7 mouse cellular contexts compared by ENCODE assay signal in the genomic region with DNA sequence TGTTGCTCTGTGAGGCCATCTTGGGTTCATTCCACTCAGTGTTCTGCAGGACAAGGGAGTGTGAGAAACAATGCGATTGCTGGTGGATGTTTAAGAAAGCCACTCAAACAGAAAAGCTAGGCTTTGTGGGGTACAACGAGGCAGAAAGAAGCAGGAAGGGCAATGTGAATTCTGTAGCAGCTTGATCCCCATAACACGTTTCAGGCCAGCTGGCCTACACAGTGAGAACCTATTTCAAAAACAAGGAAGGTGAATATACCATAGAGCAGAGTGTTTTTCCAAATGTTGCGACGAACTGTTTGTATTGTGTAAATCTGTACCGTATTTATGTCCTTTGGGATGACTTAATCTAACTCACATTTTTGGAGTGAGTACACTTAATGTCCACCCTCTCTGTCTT. TPM values are rescaled to one million over a fixed set of nuclear protein-coding genes. Genes with fewer than 3 reads are reported as not detected.
A peak's percentile ranks its signal among the peaks of the same experiment; 100 is the strongest.
DNase-seq lines count a peak whose midpoint lies in the region; ATAC-seq and TF ChIP-seq lines count a peak whose summit lies in the region.

No protein-coding gene starts in this region.

- no peaks in the 10 kb centered on the region for H3K9me3 ChIP-seq in lung, embryonic 16.5 days (ENCODE audit: control insufficient read depth, low read length)
- H3K9me3 ChIP-seq in forebrain, embryonic 14.5 days (replicated peaks; ENCODE audit: control insufficient read depth, low read length) = no peaks in the 10 kb centered on the region
- H3K9me3 ChIP-seq in liver, embryonic 13.5 days (replicated peaks) = no peaks in the 10 kb centered on the region
- no peaks in the 10 kb centered on the region for H3K9me3 ChIP-seq in stomach, postnatal 0 days (ENCODE audit: control insufficient read depth, low read length)

- peak overlapping the region; percentile 83 for H3K4me2 ChIP-seq in lung, embryonic 16.5 days (ENCODE audit: low read depth, low read length)
- H3K4me2 ChIP-seq in forebrain, embryonic 14.5 days (ENCODE audit: low read length) = peak overlapping the region; percentile 68
- H3K4me2 ChIP-seq in liver, embryonic 13.5 days = peak overlapping the region; percentile 83
- H3K4me2 ChIP-seq in stomach, postnatal 0 days (replicated peaks; ENCODE audit: low read depth) = peak overlapping the region; percentile 80

- DNase-seq in lung, postnatal 14 days = no peak
- DNase-seq in forebrain, embryonic 14.5 days (ENCODE audit: low spot score) = no peak
- no peak for DNase-seq in liver, embryonic 13.5 days
- DNase-seq in stomach, postnatal 0 days (ENCODE audit: low spot score) = no peak
- DNase-seq in spleen, postnatal 14 days (ENCODE audit: low spot score in 2 of 2) = no peak
- no peak for DNase-seq in adrenal gland, postnatal 25 days

- WGBS in lung, embryonic 16.5 days = 71% methylated on average over 6 of the region's 6 CpGs
- WGBS in forebrain, embryonic 14.5 days = 51% methylated on average over 6 of the region's 6 CpGs
- WGBS in liver, embryonic 13.5 days (ENCODE audit: insufficient replicate concordance) = 77% methylated on average over 6 of the region's 6 CpGs
- 75% methylated on average over 6 of the region's 6 CpGs for WGBS in stomach, postnatal 0 days

- no peaks in the 10 kb centered on the region for H3K36me3 ChIP-seq in lung, embryonic 16.5 days (ENCODE audit: control insufficient read depth, insufficient read depth, low read length)
- no peaks in the 10 kb centered on the region for H3K36me3 ChIP-seq in forebrain, embryonic 14.5 days (ENCODE audit: control insufficient read depth, insufficient read depth, low read length)
- H3K36me3 ChIP-seq in liver, embryonic 13.5 days = no peaks in the 10 kb centered on the region
- no peaks in the 10 kb centered on the region for H3K36me3 ChIP-seq in stomach, postnatal 0 days (ENCODE audit: control insufficient read depth, insufficient read depth, low read length)

- peaks cover 8% of the 10 kb centered on the region; the same call in 1 of the 2 replicates for H3K4me1 ChIP-seq in lung, embryonic 16.5 days (replicated peaks; ENCODE audit: control insufficient read depth, insufficient read depth, low read length)
- peaks cover 33% of the 10 kb centered on the region for H3K4me1 ChIP-seq in forebrain, embryonic 14.5 days (ENCODE audit: control insufficient read depth, insufficient read depth, low read length)
- peaks cover 20% of the 10 kb centered on the region for H3K4me1 ChIP-seq in liver, embryonic 13.5 days (replicated peaks)
- H3K4me1 ChIP-seq in stomach, postnatal 0 days (replicated peaks; ENCODE audit: control insufficient read depth, insufficient read depth) = no peaks in the 10 kb centered on the region

- no peaks in the 10 kb centered on the region for H3K27me3 ChIP-seq in lung, embryonic 16.5 days (ENCODE audit: control insufficient read depth, insufficient read depth, low read depth, low read length)
- no peaks in the 10 kb centered on the region for H3K27me3 ChIP-seq in forebrain, embryonic 14.5 days (replicated peaks; ENCODE audit: control insufficient read depth, insufficient read depth, low read length)
- H3K27me3 ChIP-seq in liver, embryonic 13.5 days = no peaks in the 10 kb centered on the region
- H3K27me3 ChIP-seq in stomach, postnatal 0 days (ENCODE audit: control insufficient read depth, insufficient read depth, low read length) = no peaks in the 10 kb centered on the region

- no peak overlapping the region for H3K27ac ChIP-seq in lung, embryonic 16.5 days (ENCODE audit: low read length)
- peak overlapping the region; percentile 99 for H3K27ac ChIP-seq in forebrain, embryonic 14.5 days (ENCODE audit: low read depth, low read length)
- no peak overlapping the region for H3K27ac ChIP-seq in liver, embryonic 13.5 days
- H3K27ac ChIP-seq in stomach, postnatal 0 days (replicated peaks) = peak overlapping the region; percentile 2; the same call in 1 of the 2 replicates

- peak overlapping the region; percentile 68 for H3K4me3 ChIP-seq in lung, embryonic 16.5 days (ENCODE audit: low read length)
- H3K4me3 ChIP-seq in forebrain, embryonic 14.5 days (ENCODE audit: low read depth, low read length) = peak overlapping the region; percentile 75
- H3K4me3 ChIP-seq in liver, embryonic 13.5 days (replicated peaks) = peak overlapping the region; percentile 74
- no peak overlapping the region for H3K4me3 ChIP-seq in stomach, postnatal 0 days (ENCODE audit: low read depth, low read length)

- ATAC-seq in lung, embryonic 16.5 days (ENCODE audit: low read depth) = no peak
- no peak for ATAC-seq in forebrain, embryonic 14.5 days
- no peak for ATAC-seq in liver, embryonic 13.5 days (ENCODE audit: low read depth)
- no peak for ATAC-seq in stomach, postnatal 0 days (ENCODE audit: low FRiP score, low TSS enrichment)

- peak overlapping the region; percentile 93 for H3K9ac ChIP-seq in lung, embryonic 16.5 days (ENCODE audit: low read length)
- peak overlapping the region; percentile 93 for H3K9ac ChIP-seq in forebrain, embryonic 14.5 days (ENCODE audit: low read length)
- peak overlapping the region; percentile 78; the same call in 1 of the 2 replicates for H3K9ac ChIP-seq in liver, embryonic 13.5 days
- no peak overlapping the region for H3K9ac ChIP-seq in stomach, postnatal 0 days (ENCODE audit: low read length)

- TF ChIP-seq EP300 in stomach, postnatal 0 days (optimal IDR thresholded peaks at IDR 0.05) = no peak

- TF ChIP-seq CTCF in stomach, postnatal 0 days (IDR thresholded peaks at IDR 0.05; ENCODE audit: low read depth) = no peak

RNA-seq across cellular contexts. Expression of a gene that starts 1.3 kb away (rescaled TPM):
- 31.8 and 34.2 TPM in 2 replicates for polyA plus RNA-seq in lung, embryonic 16.5 days (2015; fragmentation: Nextera tagmentation; extraction: Ambion mirVana)
- polyA plus RNA-seq in forebrain, embryonic 14.5 days (2014; fragmentation: Nextera tagmentation; extraction: Ambion mirVana) = 96.6 and 101 TPM in 2 replicates
- polyA plus RNA-seq in liver, embryonic 13.5 days (2015; fragmentation: Nextera tagmentation; extraction: Ambion mirVana) = 5.6 and 6.6 TPM in 2 replicates
- polyA plus RNA-seq in stomach, postnatal 0 days (2015; fragmentation: Nextera tagmentation; extraction: Ambion mirVana) = 8.4 and 9.3 TPM in 2 replicates
- total RNA-seq in adrenal gland, postnatal 25 days (2021) = 16.5 and 18.6 TPM in 2 replicates

RNA-seq across cellular contexts. Expression of a gene that starts 43.4 kb away (rescaled TPM):
- 4.4 and 6.4 TPM in 2 replicates for polyA plus RNA-seq in lung, embryonic 16.5 days (2015; fragmentation: Nextera tagmentation; extraction: Ambion mirVana)
- 10.8 and 14.5 TPM in 2 replicates for polyA plus RNA-seq in forebrain, embryonic 14.5 days (2014; fragmentation: Nextera tagmentation; extraction: Ambion mirVana)
- 0.35 and 0.83 TPM in 2 replicates for polyA plus RNA-seq in liver, embryonic 13.5 days (2015; fragmentation: Nextera tagmentation; extraction: Ambion mirVana)
- 1.9 and 2.0 TPM in 2 replicates for polyA plus RNA-seq in stomach, postnatal 0 days (2015; fragmentation: Nextera tagmentation; extraction: Ambion mirVana)
- total RNA-seq in adrenal gland, postnatal 25 days (2021) = 0.81 and 1.3 TPM in 2 replicates

RNA-seq across cellular contexts. Expression of a gene that starts 58.1 kb away (rescaled TPM):
- polyA plus RNA-seq in lung, embryonic 16.5 days (2015; fragmentation: Nextera tagmentation; extraction: Ambion mirVana) = 4.6 and 5.0 TPM in 2 replicates
- 12.8 and 13.8 TPM in 2 replicates for polyA plus RNA-seq in forebrain, embryonic 14.5 days (2014; fragmentation: Nextera tagmentation; extraction: Ambion mirVana)
- 1.3 and 1.8 TPM in 2 replicates for polyA plus RNA-seq in liver, embryonic 13.5 days (2015; fragmentation: Nextera tagmentation; extraction: Ambion mirVana)
- 4.2 and 4.6 TPM in 2 replicates for polyA plus RNA-seq in stomach, postnatal 0 days (2015; fragmentation: Nextera tagmentation; extraction: Ambion mirVana)
- total RNA-seq in adrenal gland, postnatal 25 days (2021) = 27.2 and 30.2 TPM in 2 replicates

Comparison
In these comparisons a context has a peak if more than half of its experiments do, and no peak if none do; other contexts are left out.
1. H3K27ac ChIP-seq: peak in forebrain, embryonic 14.5 days (single experiment) and stomach, postnatal 0 days (single experiment); none in lung, embryonic 16.5 days (single experiment) and liver, embryonic 13.5 days (single experiment).
2. Peak in every context shown above with its lines, with median percentiles within 50 percentile points of each other: H3K4me2 ChIP-seq.